Mouse (Mus musculus): ENCODE results near the gene Slc39a11.

DNA sequence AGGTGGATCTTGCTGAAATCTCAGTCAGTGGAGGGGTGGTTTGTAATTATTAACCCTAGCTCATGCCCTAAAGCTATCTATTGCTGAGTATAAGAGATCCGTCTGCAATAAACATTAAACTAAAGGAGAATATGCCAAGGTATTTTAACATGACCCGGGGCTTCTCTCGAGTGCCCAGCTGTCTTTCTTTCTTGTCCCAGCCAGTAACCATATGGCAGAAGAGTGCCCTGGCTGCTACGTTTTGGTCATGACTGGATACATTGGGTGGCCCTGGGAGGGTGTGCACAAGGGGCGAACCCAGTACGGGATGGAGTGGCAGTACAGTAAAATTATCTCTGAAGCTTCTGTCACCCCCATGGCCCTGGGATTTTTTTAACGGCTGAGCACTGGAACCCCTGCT is 385.9 kb downstream of the Slc39a11 start:
- no peak for TF ChIP-seq POLR2A (IDR thresholded peaks at IDR 0.05; ENCODE audit: borderline replicate concordance, control insufficient read depth, low read depth, low read length)
- TF ChIP-seq CTCF (IDR thresholded peaks at IDR 0.05; ENCODE audit: control insufficient read depth, insufficient read depth, low read length), result no peak
